Mouse (Mus musculus) heart, adult 18-20 months (tissue): ENCODE results near the gene Tulp2. TPM values are rescaled to one million over a fixed set of nuclear protein-coding genes. Genes with fewer than 3 reads are reported as not detected.
A peak's percentile ranks its signal among the peaks of the same experiment; 100 is the strongest.
"Not testable (repeated sequence)": the region's sequence is repeated elsewhere in the genome, so short reads cannot be mapped to it uniquely, and the experiment has no call there.

Source experiments
- DNase-seq, 2 experiments: peaks; one replicate each; pipeline ENCODE4 v3.0.0; 2021 to 2022; ENCODE audit warnings: mixed read lengths in 1 of 2
- total RNA-seq, 2 experiments: library from RNA; stranded (reverse); gene quantifications; 2 replicates each; pipeline ENCODE4 v1.2.3; 2021

Tulp2 gene
- total RNA-seq, 2 experiments from 2014 or later: not detected

- peak; percentile 93 to 94 for DNase-seq
Measured at GRCm38 (mm10) chr7:45521728-45522184, 40.1 kb downstream of the Tulp2 start.

GRCm38 (mm10) chr7:45522194-45522752 lies 40.6 kb downstream of the Tulp2 start:
- no peak for DNase-seq

- DNase-seq: peak in 1 of 2 experiments; percentile 33
Measured at GRCm38 (mm10) chr7:45522957-45523676, 41.4 kb downstream of the Tulp2 start.

GRCm38 (mm10) chr7:45523678-45524170 lies 42.0 kb downstream of the Tulp2 start:
- DNase-seq: no peak

GRCm38 (mm10) chr7:45524841-45525621 lies 43.4 kb downstream of the Tulp2 start:
- DNase-seq: peak; percentile 77 to 82

GRCm38 (mm10) chr7:45525809-45526473 lies 44.3 kb downstream of the Tulp2 start, which contains the start of the genes Ppp1r15a and Plekha4:
Ppp1r15a (minus strand) TSS chr7:45526268.
Plekha4 (plus strand) TSS chr7:45526330.
- DNase-seq: peak; percentile 97 to 99

- peak; percentile 46 to 51 for DNase-seq
Measured at GRCm38 (mm10) chr7:45526474-45527120, 44.9 kb downstream of the Tulp2 start.

GRCm38 (mm10) chr7:45527169-45527568 lies 45.5 kb downstream of the Tulp2 start:
- DNase-seq: not testable (repeated sequence)

GRCm38 (mm10) chr7:45529461-45529860 lies 47.8 kb downstream of the Tulp2 start:
- peak; percentile 51 to 58 for DNase-seq

GRCm38 (mm10) chr7:45530643-45531042 lies 49.0 kb downstream of the Tulp2 start:
- DNase-seq: peak; percentile 50

- DNase-seq: no peak
Measured at GRCm38 (mm10) chr7:45535676-45536075, 54.0 kb downstream of the Tulp2 start.

- DNase-seq: no peak
Measured at GRCm38 (mm10) chr7:45537602-45538001, 55.9 kb downstream of the Tulp2 start.

- peak; percentile 72 to 73 for DNase-seq
Measured at GRCm38 (mm10) chr7:45538163-45539041, 56.7 kb downstream of the Tulp2 start.

GRCm38 (mm10) chr7:45539095-45539494 lies 57.4 kb downstream of the Tulp2 start:
- no peak for DNase-seq

- DNase-seq: no peak
Measured at GRCm38 (mm10) chr7:45540213-45540612, 58.5 kb downstream of the Tulp2 start.

- DNase-seq: no peak
Measured at GRCm38 (mm10) chr7:45544525-45544924, 62.8 kb downstream of the Tulp2 start.

- no peak for DNase-seq
Measured at GRCm38 (mm10) chr7:45549641-45550436, 68.2 kb downstream of the Tulp2 start.

GRCm38 (mm10) chr7:45550821-45551511 lies 69.3 kb downstream of the Tulp2 start:
- no peak for DNase-seq

GRCm38 (mm10) chr7:45551512-45551883 lies 69.8 kb downstream of the Tulp2 start:
- DNase-seq: no peak
